ENCODE assay signal across 9 mouse cellular contexts in the genomic region with DNA sequence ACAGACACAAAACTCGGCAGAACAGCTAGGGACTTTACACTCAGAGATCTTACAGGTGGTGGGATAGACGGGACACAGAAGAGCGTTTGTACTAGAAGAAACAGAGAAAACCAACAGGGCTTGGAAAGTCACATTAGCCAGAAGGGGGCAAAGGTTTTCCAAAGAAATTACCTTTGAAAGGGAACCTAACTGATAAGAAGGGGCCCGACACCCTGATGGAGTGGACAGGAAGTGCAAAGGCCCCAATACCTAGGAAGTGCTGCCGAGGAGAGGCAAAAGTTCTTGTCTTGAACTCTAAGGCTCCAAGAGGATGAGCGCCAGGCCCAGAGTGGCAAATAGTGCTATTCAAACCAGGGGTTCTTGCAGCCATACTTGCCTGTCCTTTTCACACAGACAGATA. TPM values are rescaled to one million over a fixed set of nuclear protein-coding genes. Genes with fewer than 3 reads are reported as not detected.
DNase-seq lines count a peak whose midpoint lies in the region; ATAC-seq and TF ChIP-seq lines count a peak whose summit lies in the region.
"Had no signal": no experiment of that assay in that cellular context is flagged by ENCODE, and none has a peak within 500 bp of the region (broad histone marks: within the 10 kb centered on the region; RNA-seq: fewer than 3 reads in every experiment).

No protein-coding gene starts in this region.

- no peak overlapping the region; the same call in 1 of the 2 replicates for H3K4me3 ChIP-seq in layer of hippocampus, adult 2 months
- H3K4me3 ChIP-seq in E14TG2a.4 (replicated peaks; ENCODE audit: low read length) (peak overlapping the region; percentile 88), MEL (ENCODE audit: control insufficient read depth in 1 of 2, insufficient read depth in 1 of 2, low read depth in 2 of 2, low read length in 2 of 2) (peak overlapping the region; percentile 55 to 67; a peak in 3 of 4 replicates)
- H3K4me3 ChIP-seq in limb, embryonic 15.5 days, result no peak overlapping the region

- no peaks in the 10 kb centered on the region for H3K79me2 ChIP-seq in MEL (ENCODE audit: control insufficient read depth, insufficient read depth, low read length, poor library complexity)

- no peak for TF ChIP-seq POLR2A in MEL (IDR thresholded peaks at IDR 0.05; ENCODE audit: control insufficient read depth in 1 of 2, insufficient read depth in 1 of 2, low read depth in 1 of 2, low read length in 2 of 2, poor library complexity in 1 of 2)

- TF ChIP-seq RAD21 in MEL (IDR thresholded peaks at IDR 0.05; ENCODE audit: low read depth, low read length), result no peak

- H3K4me1 ChIP-seq in E14TG2a.4 (replicated peaks; ENCODE audit: low read depth, low read length) (peaks cover 58% of the 10 kb centered on the region), MEL (ENCODE audit: control insufficient read depth in 1 of 2, insufficient read depth in 2 of 2, low read length in 2 of 2) (peaks cover 4 to 9% of the 10 kb centered on the region in 2 experiments; a peak in 3 of 4 replicates)
- peaks cover 42% of the 10 kb centered on the region for H3K4me1 ChIP-seq in limb, embryonic 15.5 days

- H3K27me3 ChIP-seq in E14TG2a.4 (ENCODE audit: insufficient read depth, low read length), result peaks cover 49% of the 10 kb centered on the region
- H3K27me3 ChIP-seq in MEL (ENCODE audit: control insufficient read depth in 1 of 2, insufficient read depth in 2 of 2, low read length in 2 of 2), result peaks cover under 1 to 4% of the 10 kb centered on the region in 2 experiments; a peak in 2 of 4 replicates
- H3K27me3 ChIP-seq in limb, embryonic 15.5 days, result no peaks in the 10 kb centered on the region

- no peak for TF ChIP-seq EP300 in MEL (IDR thresholded peaks at IDR 0.05; ENCODE audit: low read depth in 1 of 2, low read length in 2 of 2)

- no peak overlapping the region; the same call in 1 of the 2 replicates for H3K4me2 ChIP-seq in limb, embryonic 15.5 days

- DNase-seq in layer of hippocampus, adult 2 months (ENCODE audit: low spot score in 2 of 2), result no peak
- DNase-seq in layer of hippocampus, adult 8-10 months (ENCODE audit: low spot score in 2 of 2), result no peak
- DNase-seq in MEL (ENCODE audit: low read depth, low spot score), result peak; percentile 27
- DNase-seq in frontal cortex, postnatal 10 days (ENCODE audit: low spot score in 2 of 2), result no peak
- no peak for DNase-seq in lung, postnatal 4 days

- no peaks in the 10 kb centered on the region for H3K36me3 ChIP-seq in E14TG2a.4 (ENCODE audit: insufficient read depth, low read length)
- peaks cover 0 to 4% of the 10 kb centered on the region in 2 experiments; a peak in 2 of 4 replicates for H3K36me3 ChIP-seq in MEL (ENCODE audit: control insufficient read depth in 1 of 2, insufficient read depth in 2 of 2, low read length in 2 of 2)
- H3K36me3 ChIP-seq in limb, embryonic 15.5 days, result 0 out of 2 replicates have a peak, but pooled peaks cover 4% of the 10 kb centered on the region
- H3K36me3 ChIP-seq: G1E; heart, embryonic 13.5 days had no signal

- no peaks in the 10 kb centered on the region for H3K9me3 ChIP-seq in E14TG2a.4 (ENCODE audit: low read length)
- no peaks in the 10 kb centered on the region for H3K9me3 ChIP-seq in MEL (replicated peaks; ENCODE audit: insufficient read depth, low read length)
- no peaks in the 10 kb centered on the region for H3K9me3 ChIP-seq in limb, embryonic 15.5 days
- H3K9me3 ChIP-seq: G1E; heart, embryonic 13.5 days had no signal

- ATAC-seq in limb, embryonic 15.5 days (ENCODE audit: insufficient number of reproducible peaks, low FRiP score, low TSS enrichment, low read depth), result no peak

- H3K27ac ChIP-seq in layer of hippocampus, adult 2 months, result peak overlapping the region; percentile 99
- H3K27ac ChIP-seq in MEL (ENCODE audit: control insufficient read depth, low read depth, low read length), result no peak overlapping the region
- peak overlapping the region; percentile 38; the same call in 1 of the 2 replicates for H3K27ac ChIP-seq in limb, embryonic 15.5 days
- H3K27ac ChIP-seq: heart, embryonic 13.5 days had no signal

- no peak for TF ChIP-seq CTCF in layer of hippocampus, adult 2 months (conservative IDR thresholded peaks at IDR 0.05)
- TF ChIP-seq CTCF in E14TG2a.4 (conservative IDR thresholded peaks at IDR 0.05; ENCODE audit: low read length), result no peak
- no peak for TF ChIP-seq CTCF in MEL (IDR thresholded peaks at IDR 0.05 in 2 of 3, conservative IDR thresholded peaks at IDR 0.05 in 1 of 3; ENCODE audit: control insufficient read depth in 1 of 3, insufficient read depth in 1 of 3, low read depth in 2 of 3, low read length in 3 of 3, poor library complexity in 1 of 3, severe bottlenecking in 1 of 3)

- H3K9ac ChIP-seq in MEL (ENCODE audit: control insufficient read depth, low read depth, low read length, poor library complexity, severe bottlenecking), result peak overlapping the region; percentile 44
- no peak overlapping the region for H3K9ac ChIP-seq in limb, embryonic 15.5 days

- 60% methylated on average over 6 of the region's 6 CpGs for WGBS in limb, embryonic 15.5 days

TF ChIP-seq in MEL, 35 proteins besides CTCF, POLR2A, EP300 and RAD21:
- TF ChIP-seq ZKSCAN1 (IDR thresholded peaks at IDR 0.05; ENCODE audit: low read depth, low read length) (no peak), GATA1 (IDR thresholded peaks at IDR 0.05; ENCODE audit: low read depth, low read length) (peak; percentile 3; the same call in 1 of the 2 replicates)

RNA-seq across cellular contexts. Expression of gene Dnm1, which starts 0.7 kb away (rescaled TPM):
- total RNA-seq in layer of hippocampus, adult 2 months (2021), result 1,000 to 10,000 TPM; 1,274 to 1,381 TPM
- 1,000 to 10,000 TPM; 1,146 to 1,253 (median 1,200) TPM for total RNA-seq in layer of hippocampus, adult 8-10 months (2022)
- total RNA-seq in MEL (2012; rRNA removed), result 0.42 and 0.49 TPM in 2 replicates
- 1 to 10 TPM in 1 of 2 experiments, not detected in 1; 5.0 TPM for polyA plus RNA-seq in MEL (2012; ENCODE audit: insufficient read depth in 1 of 2, insufficient read length in 2 of 2, low read depth in 1 of 2, low replicate concordance in 2 of 2, missing spikeins in 1 of 2)
- 20.5 and 26.6 TPM in 2 replicates for polyA plus RNA-seq in limb, embryonic 15.5 days (2015; fragmentation: Nextera tagmentation; extraction: Ambion mirVana)

RNA-seq across cellular contexts. Expression of gene Ciz1, which starts 1.7 kb away (rescaled TPM):
- 10 to 100 TPM; 75.3 to 92.7 TPM for total RNA-seq in layer of hippocampus, adult 2 months (2021)
- 100 to 1,000 TPM in 1 of 4 experiments, 10 to 100 TPM in 3; 82.9 to 103 (median 90.5) TPM for total RNA-seq in layer of hippocampus, adult 8-10 months (2022)
- 20.7 and 21.6 TPM in 2 replicates for total RNA-seq in MEL (2012; rRNA removed)
- polyA plus RNA-seq in MEL (2012; ENCODE audit: insufficient read depth in 1 of 2, insufficient read length in 2 of 2, low read depth in 1 of 2, low replicate concordance in 2 of 2, missing spikeins in 1 of 2), result 10 to 100 TPM in 1 of 2 experiments, not detected in 1; 99.8 TPM
- 42.7 and 46.2 TPM in 2 replicates for polyA plus RNA-seq in limb, embryonic 15.5 days (2015; fragmentation: Nextera tagmentation; extraction: Ambion mirVana)

RNA-seq across cellular contexts. Expression of gene 1110008P14Rik, which starts 27.9 kb away (rescaled TPM):
- 100 to 1,000 TPM; 160 to 170 TPM for total RNA-seq in layer of hippocampus, adult 2 months (2021)
- 100 to 1,000 TPM; 144 to 174 (median 164) TPM for total RNA-seq in layer of hippocampus, adult 8-10 months (2022)
- total RNA-seq in MEL (2012; rRNA removed), result 52.3 and 63.5 TPM in 2 replicates
- 10 to 100 TPM in 1 of 2 experiments, not detected in 1; 62.9 TPM for polyA plus RNA-seq in MEL (2012; ENCODE audit: insufficient read depth in 1 of 2, insufficient read length in 2 of 2, low read depth in 1 of 2, low replicate concordance in 2 of 2, missing spikeins in 1 of 2)
- polyA plus RNA-seq in limb, embryonic 15.5 days (2015; fragmentation: Nextera tagmentation; extraction: Ambion mirVana), result 58.0 and 67.7 TPM in 2 replicates

RNA-seq across cellular contexts. Expression of gene Lcn2, which starts 34.2 kb away (rescaled TPM):
- total RNA-seq in layer of hippocampus, adult 2 months (2021), result under 1 TPM in 1 of 2 experiments, not detected in 1; 0.69 TPM
- 1 to 10 TPM in 2 of 4 experiments, under 1 TPM in 1, not detected in 1; 0.35 to 2.8 (median 2.0) TPM for total RNA-seq in layer of hippocampus, adult 8-10 months (2022)
- total RNA-seq in MEL (2012; rRNA removed), result not detected in 2 replicates
- polyA plus RNA-seq in MEL (2012; ENCODE audit: insufficient read depth in 1 of 2, insufficient read length in 2 of 2, low read depth in 1 of 2, low replicate concordance in 2 of 2, missing spikeins in 1 of 2), result not detected
- polyA plus RNA-seq in limb, embryonic 15.5 days (2015; fragmentation: Nextera tagmentation; extraction: Ambion mirVana), result 3.2 and 3.9 TPM in 2 replicates
- total RNA-seq: G1E had no signal

RNA-seq across cellular contexts. Expression of gene Ptges2, which starts 41.9 kb away (rescaled TPM):
- 10 to 100 TPM; 33.8 to 35.5 TPM for total RNA-seq in layer of hippocampus, adult 2 months (2021)
- total RNA-seq in layer of hippocampus, adult 8-10 months (2022), result 10 to 100 TPM; 36.5 to 40.0 (median 38.2) TPM
- 30.4 and 33.3 TPM in 2 replicates for total RNA-seq in MEL (2012; rRNA removed)
- 100 to 1,000 TPM in 1 of 2 experiments, 10 to 100 TPM in 1; 47.0 to 396 TPM for polyA plus RNA-seq in MEL (2012; ENCODE audit: insufficient read depth in 1 of 2, insufficient read length in 2 of 2, low read depth in 1 of 2, low replicate concordance in 2 of 2, missing spikeins in 1 of 2)
- 24.9 and 26.0 TPM in 2 replicates for polyA plus RNA-seq in limb, embryonic 15.5 days (2015; fragmentation: Nextera tagmentation; extraction: Ambion mirVana)

Comparison
In these comparisons a context has a peak if more than half of its experiments do, and no peak if none do; other contexts are left out.
1. H3K4me3 ChIP-seq: peak in E14TG2a.4 (single experiment) and MEL (2 of 2); none in layer of hippocampus, adult 2 months (single experiment) and limb, embryonic 15.5 days (single experiment).
2. RNA of gene Dnm1, which starts 0.7 kb away (total RNA-seq): 1,274 to 1,381 TPM in layer of hippocampus, adult 2 months and 1,146 to 1,253 TPM in layer of hippocampus, adult 8-10 months; 0.42 to 0.49 TPM in MEL; every median in the first group is over 100 times any median in the second.